Mouse (Mus musculus) CH12.LX (cell line): Measurements from ENCODE around the gene Nfix. TPM values are rescaled to one million over a fixed set of nuclear protein-coding genes. Genes with fewer than 3 reads are reported as not detected.

Source experiments
- DNase-seq: peaks from one replicate; pipeline ENCODE4 v3.0.0-alpha.2; 2013; ENCODE audit errors: extremely low read depth
- H3K27ac ChIP-seq: 2 replicates; pipeline ENCODE4 v1.5.1; 2012; ENCODE audit warnings: low read depth, mild to moderate bottlenecking, control low read depth, moderate library complexity; ENCODE audit not compliant: insufficient read depth
- H3K27me3 ChIP-seq: replicated peaks from 2 replicates; pipeline ENCODE3; 2012; ENCODE audit warnings: inconsistent platforms
- H3K36me3 ChIP-seq, 2 experiments: replicated peaks in 1 of 2; 2 replicates each; pipeline versions ENCODE3 to v1.6.1; 2012; ENCODE audit warnings: inconsistent platforms in 1 of 2, low read length in 1 of 2, mild to moderate bottlenecking in 1 of 2, mixed read lengths in 1 of 2, moderate library complexity in 1 of 2; ENCODE audit not compliant: control insufficient read depth in 1 of 2, insufficient read depth in 1 of 2
- H3K4me1 ChIP-seq, 2 experiments: 2 replicates each; pipeline ENCODE4 v1.6.1; 2012; ENCODE audit warnings: inconsistent platforms in 1 of 2, moderate library complexity in 1 of 2; ENCODE audit not compliant: insufficient read depth in 2 of 2, control insufficient read depth in 1 of 2
- H3K4me2 ChIP-seq: 2 replicates; pipeline ENCODE4 v1.6.1; 2012; ENCODE audit warnings: low read depth, mild to moderate bottlenecking, control low read depth; ENCODE audit not compliant: poor library complexity, insufficient read depth, severe bottlenecking
- H3K4me3 ChIP-seq, 3 experiments: fragments of 150-350 bp in 1 of 3; sonication (generic) in 1 of 3; replicated peaks in 1 of 3; 2 replicates each; pipeline versions ENCODE3 to v1.5.1; 2011 to 2012; ENCODE audit warnings: low read depth in 2 of 3, low read length in 2 of 3, mild to moderate bottlenecking in 2 of 3, moderate library complexity in 2 of 3, control low read depth in 1 of 3, improper control_type of control experiment in 1 of 3, inconsistent platforms in 1 of 3, mixed read lengths in 1 of 3; ENCODE audit not compliant: poor library complexity in 1 of 3
- H3K79me2 ChIP-seq: replicated peaks from 2 replicates; pipeline ENCODE4 v1.6.1; 2012; ENCODE audit warnings: mild to moderate bottlenecking, moderate library complexity; ENCODE audit not compliant: control insufficient read depth, poor library complexity, insufficient read depth, severe bottlenecking; ENCODE audit errors: extremely low read depth
- H3K9ac ChIP-seq: 2 replicates; pipeline ENCODE4 v1.6.1; 2012; ENCODE audit warnings: low read depth, mild to moderate bottlenecking, control low read depth, moderate library complexity; ENCODE audit not compliant: insufficient read depth
- H3K9me3 ChIP-seq: replicated peaks from 2 replicates; pipeline ENCODE3; 2012; ENCODE audit warnings: low read length, inconsistent platforms, mixed read lengths
- BHLHE40 ChIP-seq: IDR thresholded peaks from 2 replicates; pipeline ENCODE4 v1.6.1; 2011; ENCODE audit warnings: mild to moderate bottlenecking, low read depth, low read length, improper control_type of control experiment
- E2F4 ChIP-seq: IDR thresholded peaks from 2 replicates; pipeline ENCODE4 v1.6.1; 2011; ENCODE audit warnings: low read depth, low read length, improper control_type of control experiment; ENCODE audit not compliant: insufficient replicate concordance
- ELF1 ChIP-seq: IDR thresholded peaks from 2 replicates; pipeline ENCODE4 v1.6.1; 2014; ENCODE audit warnings: low read depth, mild to moderate bottlenecking, inconsistent platforms, low read length, improper control_type of control experiment
- EP300 ChIP-seq: IDR thresholded peaks from 2 replicates; pipeline ENCODE4 v1.6.1; 2011; ENCODE audit warnings: low read length, improper control_type of control experiment
- JUN ChIP-seq: IDR thresholded peaks from 2 replicates; pipeline ENCODE4 v1.6.1; 2011; ENCODE audit warnings: low read depth, mild to moderate bottlenecking, low read length, improper control_type of control experiment, moderate library complexity; ENCODE audit not compliant: insufficient read depth
- KAT2A ChIP-seq: IDR thresholded peaks from 2 replicates; pipeline ENCODE4 v1.6.1; 2012; ENCODE audit warnings: low read length, improper control_type of control experiment, inconsistent platforms; ENCODE audit not compliant: insufficient replicate concordance
- MAFK ChIP-seq: IDR thresholded peaks from 2 replicates; pipeline ENCODE4 v1.6.1; 2011; ENCODE audit warnings: low read length, improper control_type of control experiment; ENCODE audit not compliant: insufficient replicate concordance
- MAX ChIP-seq: IDR thresholded peaks from 2 replicates; pipeline ENCODE4 v1.6.1; 2011; ENCODE audit warnings: low read length, improper control_type of control experiment
- MAZ ChIP-seq: IDR thresholded peaks from 2 replicates; pipeline ENCODE4 v1.6.1; 2012; ENCODE audit warnings: low read depth, mild to moderate bottlenecking, inconsistent platforms, low read length, improper control_type of control experiment, moderate library complexity
- MEF2A ChIP-seq: IDR thresholded peaks from 2 replicates; pipeline ENCODE4 v1.6.1; 2014; ENCODE audit warnings: low read depth, mild to moderate bottlenecking, inconsistent platforms, low read length, improper control_type of control experiment, borderline replicate concordance
- MYC ChIP-seq: IDR thresholded peaks from 2 replicates; pipeline ENCODE4 v1.6.1; 2011; ENCODE audit warnings: low read depth, mild to moderate bottlenecking, improper control_type of control experiment, low read length
- POLR2A ChIP-seq: IDR thresholded peaks from 2 replicates; pipeline ENCODE4 v1.6.1; 2011; ENCODE audit warnings: low read depth, mild to moderate bottlenecking, improper control_type of control experiment, low read length
- RAD21 ChIP-seq: IDR thresholded peaks from 2 replicates; pipeline ENCODE4 v1.6.1; 2011; ENCODE audit warnings: low read depth, mild to moderate bottlenecking, low read length, improper control_type of control experiment, moderate library complexity
- RCOR1 ChIP-seq: conservative IDR thresholded peaks from 2 replicates; pipeline ENCODE4 v1.6.1; 2012; ENCODE audit warnings: low read depth, mild to moderate bottlenecking, inconsistent platforms, low read length, improper control_type of control experiment
- SIN3A ChIP-seq: IDR thresholded peaks from 2 replicates; pipeline ENCODE4 v1.6.1; 2012; ENCODE audit warnings: low read length, improper control_type of control experiment, inconsistent platforms
- TBP ChIP-seq: conservative IDR thresholded peaks from 2 replicates; pipeline ENCODE4 v1.6.1; 2011; ENCODE audit warnings: low read depth, low read length, improper control_type of control experiment
- USF1 ChIP-seq: IDR thresholded peaks from 2 replicates; pipeline ENCODE4 v1.6.1; 2014; ENCODE audit warnings: low read depth, mild to moderate bottlenecking, inconsistent platforms, low read length, improper control_type of control experiment
- ZC3H11A ChIP-seq: IDR thresholded peaks from 2 replicates; pipeline ENCODE4 v1.6.1; 2012; ENCODE audit warnings: low read depth, mild to moderate bottlenecking, inconsistent platforms, low read length, improper control_type of control experiment
- ZMIZ1 ChIP-seq: IDR thresholded peaks from 2 replicates; pipeline ENCODE4 v1.6.1; 2012; ENCODE audit warnings: low read depth, mild to moderate bottlenecking, inconsistent platforms, low read length, improper control_type of control experiment
- dilution Hi-C: fragments of 300-500 bp; cut with MboI; formaldehyde crosslinking; loops from 2 replicates; pipeline ENCODE4 v1.14.3; 2020; ENCODE audit warnings: low sequenced_read_pairs; ENCODE audit not compliant: extremely low pct_unique_long_range_greater_than_20kb, extremely low pct_ligation_motif_present
- in situ Hi-C: fragments of 300-500 bp; cut with MboI; formaldehyde crosslinking; loops from 3 replicates; pipeline ENCODE4 v1.14.3; 2019; ENCODE audit warnings: low sequenced_read_pairs, low pct_ligation_motif_present, low pct_unique_long_range_greater_than_20kb, mixed read lengths
- polyA plus RNA-seq: library from polyadenylated mRNA; unstranded; fragments of >175 nt; gene quantifications from 2 replicates; pipeline ENCODE4 v1.2.1, GENCODE M21; 2012; ENCODE audit warnings: low read depth; ENCODE audit not compliant: insufficient read length
- total RNA-seq, 2 experiments: library from RNA; depleted of rRNA; stranded (reverse); fragments of 300-350 nt in 1 of 2; fragments of >200 nt in 1 of 2; gene quantifications; 2 replicates each; pipeline ENCODE4 v1.2.3; 2012 to 2014

Nfix gene
- total and polyA plus RNA-seq, 3 experiments: 0.09 to 10.5 (median 1.1) TPM

- no peaks in the 10 kb centered on the region for H3K79me2 ChIP-seq
- peaks cover 54% of the 10 kb centered on the region for H3K27me3 ChIP-seq
- no peak for DNase-seq
- H3K9ac ChIP-seq: no peak overlapping the region
- no peak overlapping the region for H3K27ac ChIP-seq
- no peak overlapping the region for H3K4me2 ChIP-seq
- H3K4me3 ChIP-seq: no peak overlapping the region
- in situ Hi-C loops: loop anchor here (5.0 to 10.0 kb wide), 3 partner anchors 73 to 233 kb away; no protein-coding TSS in a partner anchor
- dilution Hi-C loops: no loop called here
- no peaks in the 10 kb centered on the region for H3K36me3 ChIP-seq
- H3K9me3 ChIP-seq: peaks cover 9% of the 10 kb centered on the region
- H3K4me1 ChIP-seq: peaks cover 2 to 8% of the 10 kb centered on the region in 2 experiments; a peak in 2 of 4 replicates
- TF ChIP-seq SIN3A (no peak), USF1 (peak; percentile 20; the same call in 1 of the 2 replicates)
Measured at GRCm38 (mm10) chr8:84809941-84810280, 9.8 kb upstream of the Nfix start.

GRCm38 (mm10) chr8:84809109-84809940 is 9.2 kb upstream of the Nfix start:
- Histone ChIP-seq H3K79me2 (no peaks in the 10 kb centered on the region), H3K4me3 (no peak overlapping the region), H3K27ac (no peak overlapping the region), H3K27me3 (peaks cover 57% of the 10 kb centered on the region), H3K9me3 (peaks cover 9% of the 10 kb centered on the region), H3K4me1 (peaks cover 2 to 8% of the 10 kb centered on the region in 2 experiments; a peak in 2 of 4 replicates), H3K36me3 (no peaks in the 10 kb centered on the region), H3K4me2 (no peak overlapping the region), H3K9ac (no peak overlapping the region)
- DNase-seq: no peak
- no peak for TF ChIP-seq ELF1
- no peak for TF ChIP-seq RCOR1
- TF ChIP-seq MAZ: no peak
- TF ChIP-seq JUN: no peak
- TF ChIP-seq E2F4: no peak
- no peak for TF ChIP-seq EP300
- no peak for TF ChIP-seq ZC3H11A
- no peak for TF ChIP-seq USF1
- TF ChIP-seq ZMIZ1: no peak
- no peak for TF ChIP-seq KAT2A
- no peak for TF ChIP-seq MEF2A
- TF ChIP-seq TBP: no peak
- no peak for TF ChIP-seq SIN3A
- no peak for TF ChIP-seq POLR2A
- no peak for TF ChIP-seq MYC
- TF ChIP-seq RAD21: no peak
- TF ChIP-seq MAFK: no peak
- TF ChIP-seq MAX: no peak
- no peak for TF ChIP-seq BHLHE40
- in situ Hi-C loops (loop anchor here (5.0 kb wide), 1 partner anchor 72 kb away; no protein-coding TSS in a partner anchor), dilution Hi-C loops (no loop called here)
